Mouse (Mus musculus): ENCODE data around the gene Adgrb3. TPM values are rescaled to one million over a fixed set of nuclear protein-coding genes. Genes with fewer than 3 reads are reported as not detected.
"Not testable (repeated sequence)": the region's sequence is repeated elsewhere in the genome, so short reads cannot be mapped to it uniquely, and the experiment has no call there.

The Adgrb3 gene
- polyA plus RNA-seq, 1 experiment, result 47.2 TPM

DNA sequence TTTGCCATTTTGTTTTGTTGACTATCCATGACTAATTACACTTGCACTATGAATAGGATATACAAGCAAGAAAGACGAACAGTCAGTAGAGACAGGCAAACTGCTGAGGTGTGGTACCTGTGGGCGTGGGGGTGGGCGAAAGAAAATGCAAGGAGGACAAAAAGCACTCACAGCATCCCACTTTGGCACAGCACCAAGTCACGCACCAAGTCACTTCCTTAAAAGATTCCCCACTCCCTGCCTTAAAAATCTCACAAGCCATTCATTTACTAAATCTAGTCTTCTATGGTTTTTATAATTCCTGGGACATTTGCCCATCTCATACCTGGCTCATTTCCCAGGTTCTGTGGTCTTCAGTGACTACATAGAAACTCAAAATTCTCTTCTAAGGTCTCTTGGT, 787.4 kb downstream of the Adgrb3 start:
- no peak for DNase-seq (ENCODE audit: low read depth)
- TF ChIP-seq CTCF (IDR thresholded peaks at IDR 0.05; ENCODE audit: borderline replicate concordance, extremely low read depth, insufficient read depth, insufficient read length) (no peak), POLR2A (IDR thresholded peaks at IDR 0.05; ENCODE audit: borderline replicate concordance, extremely low read depth, insufficient read depth, insufficient read length, poor library complexity, severe bottlenecking) (no peak)

DNA sequence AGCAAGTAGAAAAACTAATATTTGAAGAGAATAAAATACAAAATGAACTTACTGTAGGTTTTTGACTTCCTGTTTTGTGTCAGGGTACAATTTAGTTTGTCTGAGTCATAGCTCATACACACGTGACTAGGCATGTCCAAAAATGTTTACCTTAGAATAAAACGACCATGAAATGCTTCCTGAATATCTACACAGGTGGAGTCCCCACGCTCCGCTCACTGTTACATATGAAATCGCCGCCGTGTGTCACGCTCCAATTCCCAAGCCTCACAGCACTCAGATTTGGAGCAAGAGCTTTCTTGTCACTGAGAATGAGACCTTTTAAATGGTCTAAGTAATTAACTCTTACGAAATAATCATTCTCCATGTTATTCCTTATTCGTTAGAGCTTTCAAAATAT, 795.3 kb downstream of the Adgrb3 start:
- TF ChIP-seq CTCF (IDR thresholded peaks at IDR 0.05; ENCODE audit: borderline replicate concordance, extremely low read depth, insufficient read depth, insufficient read length) (no peak), POLR2A (IDR thresholded peaks at IDR 0.05; ENCODE audit: borderline replicate concordance, extremely low read depth, insufficient read depth, insufficient read length, poor library complexity, severe bottlenecking) (no peak)
- peak; percentile 58 for DNase-seq (ENCODE audit: low read depth)

- DNase-seq (ENCODE audit: low read depth), result peak; percentile 93
- no peak for TF ChIP-seq CTCF (IDR thresholded peaks at IDR 0.05; ENCODE audit: borderline replicate concordance, extremely low read depth, insufficient read depth, insufficient read length)
- TF ChIP-seq POLR2A (IDR thresholded peaks at IDR 0.05; ENCODE audit: borderline replicate concordance, extremely low read depth, insufficient read depth, insufficient read length, poor library complexity, severe bottlenecking), result no peak
Observed at GRCm38 (mm10) chr1:25033155-25034095, 796.1 kb downstream of the Adgrb3 start.

GRCm38 (mm10) chr1:25023156-25023555, 806.4 kb downstream of the Adgrb3 start:
- TF ChIP-seq POLR2A (IDR thresholded peaks at IDR 0.05; ENCODE audit: borderline replicate concordance, extremely low read depth, insufficient read depth, insufficient read length, poor library complexity, severe bottlenecking) (no peak), CTCF (IDR thresholded peaks at IDR 0.05; ENCODE audit: borderline replicate concordance, extremely low read depth, insufficient read depth, insufficient read length) (no peak)
- DNase-seq (ENCODE audit: low read depth), result no peak

- DNase-seq (ENCODE audit: low read depth), result not testable (repeated sequence)
Observed at GRCm38 (mm10) chr1:25017851-25018250, 811.7 kb downstream of the Adgrb3 start.

Data from brain, embryonic 14.5 days (tissue).